Mouse (Mus musculus) heart, postnatal 0 days (tissue): ENCODE measurements around the gene Arl2. TPM values are rescaled to one million over a fixed set of nuclear protein-coding genes. Genes with fewer than 3 reads are reported as not detected.
A peak's percentile ranks its signal among the peaks of the same experiment; 100 is the strongest.

Experiments used
- ATAC-seq: fragments of 200-750 bp; cut with Nextera tagmentation; 2 replicates; pipeline ENCODE4 v1.8.0; 2017; ENCODE audit warnings: low read depth, moderate number of reproducible peaks, moderate library complexity; ENCODE audit not compliant: insufficient read depth
- DNase-seq: peaks from one replicate; pipeline ENCODE4 v3.0.0-alpha.2; 2016; ENCODE audit warnings: low spot score
- H3K27ac ChIP-seq: fragments of 300-500 bp; sonication (generic); 2 replicates; pipeline ENCODE4 v1.5.1; 2014; ENCODE audit warnings: low read depth, mild to moderate bottlenecking
- H3K27me3 ChIP-seq: fragments of 300-500 bp; sonication (generic); 2 replicates; pipeline ENCODE4 v1.6.1; 2014; ENCODE audit warnings: low read length, mixed read lengths; ENCODE audit not compliant: control insufficient read depth, insufficient read depth
- H3K36me3 ChIP-seq: fragments of 300-500 bp; sonication (generic); replicated peaks from 2 replicates; pipeline ENCODE4 v1.6.1; 2014; ENCODE audit warnings: low read length, mixed read lengths; ENCODE audit not compliant: control insufficient read depth, insufficient read depth
- H3K4me1 ChIP-seq: fragments of 300-500 bp; sonication (generic); 2 replicates; pipeline ENCODE4 v1.6.1; 2014; ENCODE audit warnings: antibody characterized with exemption; ENCODE audit not compliant: control insufficient read depth, insufficient read depth
- H3K4me2 ChIP-seq: fragments of 300-500 bp; sonication (generic); 2 replicates; pipeline ENCODE4 v1.6.1; 2014; ENCODE audit warnings: low read depth, mild to moderate bottlenecking, low read length, moderate library complexity
- H3K4me3 ChIP-seq: fragments of 300-500 bp; sonication (generic); 2 replicates; pipeline ENCODE4 v1.5.1; 2014; ENCODE audit warnings: low read depth, low read length
- H3K9ac ChIP-seq: fragments of 300-500 bp; sonication (generic); replicated peaks from 2 replicates; pipeline ENCODE4 v1.6.1; 2014; ENCODE audit warnings: low read depth, low read length, mixed read lengths
- H3K9me3 ChIP-seq: fragments of 300-500 bp; sonication (generic); replicated peaks from 2 replicates; pipeline ENCODE4 v1.6.1; 2016; ENCODE audit warnings: low read length; ENCODE audit not compliant: control insufficient read depth
- CTCF ChIP-seq: IDR thresholded peaks from 2 replicates; pipeline ENCODE4 v1.5.1; 2016; ENCODE audit warnings: antibody characterized with exemption, control low read depth, low read depth
- EP300 ChIP-seq: IDR thresholded peaks from 2 replicates; pipeline ENCODE4 v1.6.1; 2016; ENCODE audit warnings: antibody characterized with exemption, low read depth
- WGBS: fragments of 180-500 bp; shearing (Covaris S2); extraction: QIAGEN DNeasy Blood & Tissue Kit; methylation state at CpG from one replicate; pipeline ENCODE4 v1.1.7; 2014; 5-methylcytosine and 5-hydroxymethylcytosine counted together
- polyA plus RNA-seq: library from polyadenylated mRNA; unstranded; fragments of >200 nt; fragmentation: Nextera tagmentation; extraction: Ambion mirVana; gene quantifications from 2 replicates; pipeline ENCODE4 v1.2.1, GENCODE M21; 2015
- total RNA-seq: library from RNA; depleted of rRNA; stranded (reverse); fragments of >200 nt; gene quantifications from 2 replicates; pipeline ENCODE4 v1.2.3, GENCODE M21; 2014; ENCODE audit warnings: low replicate concordance

Arl2 gene
- total and polyA plus RNA-seq, 2 experiments from 2014 or later, result 59.2 to 96.6 TPM

GRCm38 (mm10) chr19:6102169-6102853, 39.0 kb downstream of the Arl2 start:
- ATAC-seq (no peak), DNase-seq (no peak)
- no peak overlapping the region for H3K9ac ChIP-seq
- no peak overlapping the region for H3K4me2 ChIP-seq
- 66% methylated on average over 6 of the region's 6 CpGs for WGBS
- H3K4me3 ChIP-seq, result no peak overlapping the region
- no peaks in the 10 kb centered on the region for H3K36me3 ChIP-seq
- H3K4me1 ChIP-seq, result no peaks in the 10 kb centered on the region
- TF ChIP-seq EP300, result no peak
- no peak for TF ChIP-seq CTCF
- H3K27ac ChIP-seq, result no peak overlapping the region
- H3K27me3 ChIP-seq, result no peaks in the 10 kb centered on the region
- H3K9me3 ChIP-seq, result no peaks in the 10 kb centered on the region

- Histone ChIP-seq H3K4me3 (no peak overlapping the region), H3K9me3 (no peaks in the 10 kb centered on the region), H3K27me3 (no peaks in the 10 kb centered on the region), H3K36me3 (no peaks in the 10 kb centered on the region), H3K4me1 (no peaks in the 10 kb centered on the region), H3K4me2 (no peak overlapping the region), H3K9ac (no peak overlapping the region), H3K27ac (no peak overlapping the region)
- 77% methylated on average over 6 of the region's 6 CpGs for WGBS
- DNase-seq, result no peak
- TF ChIP-seq CTCF (no peak), EP300 (no peak)
- no peak for ATAC-seq
Measured at GRCm38 (mm10) chr19:6101186-6101585, 40.2 kb downstream of the Arl2 start.

- Histone ChIP-seq H3K4me2 (no peak overlapping the region), H3K36me3 (peaks cover 10% of the 10 kb centered on the region), H3K27me3 (no peaks in the 10 kb centered on the region), H3K4me1 (no peaks in the 10 kb centered on the region), H3K9ac (no peak overlapping the region), H3K9me3 (no peaks in the 10 kb centered on the region), H3K4me3 (no peak overlapping the region), H3K27ac (no peak overlapping the region)
- no peak for TF ChIP-seq CTCF
- TF ChIP-seq EP300, result no peak
- ATAC-seq (no peak), DNase-seq (no peak)
- WGBS, result 74% methylated on average over 3 of the region's 3 CpGs
Measured at GRCm38 (mm10) chr19:6097847-6098246, 43.5 kb downstream of the Arl2 start.

GRCm38 (mm10) chr19:6094119-6094518, 47.2 kb downstream of the Arl2 start, which contains the start of gene AC131692.1:
Gene AC131692.1, plus strand, starts transcription at chr19:6094419.
- no peaks in the 10 kb centered on the region for H3K9me3 ChIP-seq
- DNase-seq (no peak), ATAC-seq (no peak)
- TF ChIP-seq EP300 (no peak), CTCF (no peak)
- H3K27me3 ChIP-seq, result no peaks in the 10 kb centered on the region
- 84% methylated on average over 7 of the region's 7 CpGs for WGBS
- no peak within 1 kb of the TSS for H3K9ac ChIP-seq
- no peak within 1 kb of the TSS for H3K4me2 ChIP-seq
- peaks cover 40% of the 10 kb centered on the region for H3K36me3 ChIP-seq
- no peaks in the 10 kb centered on the region for H3K4me1 ChIP-seq
- H3K27ac ChIP-seq, result no peak within 1 kb of the TSS
- no peak within 1 kb of the TSS for H3K4me3 ChIP-seq

- H3K27ac ChIP-seq, result no peak overlapping the region
- no peaks in the 10 kb centered on the region for H3K27me3 ChIP-seq
- WGBS, result 89% methylated on average over 13 of the region's 13 CpGs
- peaks cover 41% of the 10 kb centered on the region for H3K36me3 ChIP-seq
- H3K9me3 ChIP-seq, result no peaks in the 10 kb centered on the region
- no peak overlapping the region for H3K4me2 ChIP-seq
- no peak for ATAC-seq
- H3K4me1 ChIP-seq, result peaks cover 11% of the 10 kb centered on the region
- no peak for TF ChIP-seq CTCF
- TF ChIP-seq EP300, result no peak
- H3K4me3 ChIP-seq, result no peak overlapping the region
- H3K9ac ChIP-seq, result no peak overlapping the region
- DNase-seq, result no peak
Measured at GRCm38 (mm10) chr19:6088841-6089240, 52.5 kb downstream of the Arl2 start.

- peak overlapping the region; percentile 44 for H3K9ac ChIP-seq
- TF ChIP-seq CTCF (no peak), EP300 (no peak)
- ATAC-seq (peak; percentile 59), DNase-seq (peak; percentile 50)
- peak overlapping the region; percentile 87 for H3K4me2 ChIP-seq
- H3K4me3 ChIP-seq, result peak overlapping the region; percentile 72
- H3K27me3 ChIP-seq, result no peaks in the 10 kb centered on the region
- no peaks in the 10 kb centered on the region for H3K9me3 ChIP-seq
- WGBS, result 0% methylated on average over 17 of the region's 17 CpGs
- H3K4me1 ChIP-seq, result peaks cover 13% of the 10 kb centered on the region
- H3K27ac ChIP-seq, result peak overlapping the region; percentile 52; the same call in 1 of the 2 replicates
- peaks cover 38% of the 10 kb centered on the region for H3K36me3 ChIP-seq
Measured at GRCm38 (mm10) chr19:6085417-6085879, 55.9 kb downstream of the Arl2 start.
